Mouse (Mus musculus): ENCODE measurements at regions not wholly inside any gene's neighbourhood (a gene's known extent, or its start where the extent isn't known, plus 50 kb on each side); places are given as distances from the start of the nearest gene placed in this dataset.

GRCm38 (mm10) chr12:42987018-42987606 is 1223.0 kb downstream of the Dnajb9 start:
- DNase-seq (ENCODE audit: inconsistent ontology term): no peak

GRCm38 (mm10) chr12:42986505-42986904 is 1223.6 kb downstream of the Dnajb9 start:
- DNase-seq (ENCODE audit: inconsistent ontology term): no peak

- no peak for DNase-seq (ENCODE audit: inconsistent ontology term)
Observed at GRCm38 (mm10) chr12:42986096-42986495, 1224.0 kb downstream of the Dnajb9 start.

GRCm38 (mm10) chr12:42978828-42979227 is 1231.3 kb downstream of the Dnajb9 start:
- no peak for DNase-seq (ENCODE audit: inconsistent ontology term)

- peak; percentile 36 for DNase-seq (ENCODE audit: inconsistent ontology term)
Observed at GRCm38 (mm10) chr12:42972766-42973165, 1237.4 kb downstream of the Dnajb9 start.

GRCm38 (mm10) chr12:42961535-42961934 is 1248.6 kb downstream of the Dnajb9 start:
- no peak for DNase-seq (ENCODE audit: inconsistent ontology term)

- no peak for DNase-seq (ENCODE audit: inconsistent ontology term)
Observed at GRCm38 (mm10) chr12:42947961-42948360, 1262.2 kb downstream of the Dnajb9 start.

GRCm38 (mm10) chr12:42914374-42914773 is 1295.8 kb downstream of the Dnajb9 start:
- DNase-seq (ENCODE audit: inconsistent ontology term): no peak

Measured in Muller cell, postnatal 12 days (primary cell).